Mouse (Mus musculus) NIH3T3 (cell line): Measurements from ENCODE around the gene Il16.
"Not testable (repeated sequence)": the region's sequence is repeated elsewhere in the genome, so short reads cannot be mapped to it uniquely, and the experiment has no call there.

ENCODE experiments used
- DNase-seq: peaks from one replicate; pipeline ENCODE4 v3.0.0-alpha.2; 2012; ENCODE audit warnings: low read depth

Gene Il16

GRCm38 (mm10) chr7:83735108-83735781, 10.3 kb downstream of the Il16 start:
- DNase-seq, result no peak

DNA sequence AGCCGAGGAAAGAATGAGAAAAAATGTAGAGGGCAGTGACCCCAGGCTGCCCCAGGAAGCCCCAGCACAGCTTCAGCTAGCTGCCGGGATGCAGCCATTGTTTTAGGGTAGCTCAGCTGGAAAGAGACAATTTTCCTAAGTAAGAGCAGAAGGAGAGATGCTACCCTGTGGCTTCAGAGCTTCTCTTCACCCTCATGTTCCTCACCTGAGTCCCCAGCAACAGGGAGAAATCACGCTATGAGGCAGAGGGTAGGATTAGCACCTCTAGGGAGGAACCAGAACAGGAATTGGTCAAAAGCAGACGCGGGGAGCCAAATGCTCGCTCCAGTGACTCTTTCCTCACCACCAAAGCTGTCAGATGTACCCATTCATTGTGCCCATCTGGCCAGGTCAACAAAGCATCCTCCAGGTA, 10.8 kb downstream of the Il16 start:
- DNase-seq, result no peak

- DNase-seq, result no peak
Observed at GRCm38 (mm10) chr7:83734246-83734645, 11.3 kb downstream of the Il16 start.

- DNase-seq, result no peak
Observed at GRCm38 (mm10) chr7:83732781-83733180, 12.7 kb downstream of the Il16 start.

- no peak for DNase-seq
Observed at GRCm38 (mm10) chr7:83731961-83732666, 13.4 kb downstream of the Il16 start.

- DNase-seq, result peak; percentile 53
Observed at GRCm38 (mm10) chr7:83731297-83731696, 14.2 kb downstream of the Il16 start.

DNA sequence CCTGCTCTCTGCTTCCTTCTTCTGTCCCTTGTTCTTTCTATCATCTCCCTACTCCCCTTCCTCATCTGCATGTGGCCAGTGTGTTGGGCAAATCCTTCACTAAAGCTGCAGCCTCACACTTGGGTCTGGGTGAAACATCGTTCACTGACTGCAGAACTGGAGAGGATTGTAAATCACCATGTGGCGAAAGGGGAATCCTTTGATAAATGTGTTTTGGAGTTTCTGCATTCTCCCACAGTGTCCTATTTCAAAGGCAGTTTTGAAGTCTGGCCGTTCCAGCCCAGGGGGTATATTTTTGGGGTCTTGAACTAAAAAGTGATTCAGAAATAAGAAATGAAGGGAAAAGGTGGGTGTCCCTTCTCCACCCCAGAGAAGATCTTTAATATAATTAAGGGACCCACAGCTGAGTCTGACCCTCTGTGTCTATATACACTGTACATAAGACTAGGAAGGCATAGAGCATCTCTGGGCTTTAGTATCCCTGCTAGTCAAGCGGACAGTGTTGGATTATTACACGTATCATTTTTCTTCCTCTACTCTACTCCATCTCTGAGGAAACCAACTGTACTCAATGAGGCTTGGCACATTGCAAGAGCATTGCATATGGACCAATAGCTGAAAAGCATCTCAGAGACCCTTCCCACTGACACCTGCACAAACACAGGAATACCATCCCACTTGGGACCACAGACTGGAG, 18.4 kb downstream of the Il16 start:
- peak; percentile 73 for DNase-seq

DNA sequence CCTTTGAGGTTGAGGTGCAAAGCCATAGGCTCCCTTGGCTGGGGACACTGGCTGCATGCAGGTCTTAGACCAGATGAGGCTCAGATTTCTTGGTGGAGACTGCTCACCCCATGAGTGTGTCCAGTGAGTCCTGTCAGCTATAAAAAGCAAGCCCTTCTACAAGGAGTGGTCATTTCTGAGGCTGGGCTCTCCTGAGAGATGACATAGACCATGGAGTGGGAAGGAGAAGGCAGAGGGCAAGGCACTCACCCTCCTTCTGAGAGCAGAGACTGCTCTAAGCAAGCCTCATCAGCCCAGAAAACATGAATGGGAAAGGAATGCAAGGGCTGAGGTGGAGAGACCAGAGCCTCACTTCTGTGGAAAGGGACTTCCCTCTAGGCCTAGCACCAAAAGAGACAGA, 19.7 kb downstream of the Il16 start:
- DNase-seq, result peak; percentile 65

DNA sequence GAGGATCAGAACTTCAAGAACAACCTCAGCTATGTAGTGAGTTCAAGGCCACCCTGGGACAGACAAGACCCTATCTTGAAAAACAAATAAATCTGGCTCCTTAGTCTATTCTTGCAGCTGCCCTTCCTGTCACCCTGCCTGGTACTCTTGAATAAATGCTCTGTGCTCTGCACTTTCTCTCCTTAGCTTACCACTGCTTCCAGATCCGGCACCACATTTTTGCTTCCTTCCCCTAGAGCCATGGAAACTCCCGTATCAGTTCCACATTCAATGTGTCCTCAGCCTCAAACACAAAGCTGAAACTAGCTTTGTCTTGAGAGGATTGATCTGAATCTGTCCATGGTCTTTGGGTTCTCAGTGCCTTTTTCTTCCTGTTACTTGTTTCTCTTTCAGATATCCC, 21.0 kb downstream of the Il16 start:
- DNase-seq, result no peak

GRCm38 (mm10) chr7:83723954-83724353, 21.6 kb downstream of the Il16 start:
- no peak for DNase-seq

DNA sequence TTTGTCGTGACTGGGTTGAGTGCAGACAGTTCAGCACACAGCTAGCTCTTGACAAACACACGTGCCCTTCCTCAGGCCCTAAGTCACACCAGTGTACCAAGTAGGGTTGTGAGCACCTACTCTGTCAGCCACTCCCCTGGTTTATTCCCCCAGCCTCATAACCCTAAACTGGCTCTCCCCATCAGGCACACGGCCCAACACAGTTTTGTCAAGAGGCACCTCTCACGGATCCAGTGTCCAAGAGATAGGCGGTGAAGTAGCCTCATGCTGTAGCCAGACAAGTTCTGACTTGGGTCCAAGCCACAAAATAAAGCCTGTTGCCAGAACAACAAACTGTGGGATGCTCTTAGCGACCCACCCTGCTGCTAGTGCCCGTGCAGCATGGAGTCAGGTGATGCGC, 22.3 kb downstream of the Il16 start:
- no peak for DNase-seq

- no peak for DNase-seq
Observed at GRCm38 (mm10) chr7:83722485-83722884, 23.0 kb downstream of the Il16 start.

DNA sequence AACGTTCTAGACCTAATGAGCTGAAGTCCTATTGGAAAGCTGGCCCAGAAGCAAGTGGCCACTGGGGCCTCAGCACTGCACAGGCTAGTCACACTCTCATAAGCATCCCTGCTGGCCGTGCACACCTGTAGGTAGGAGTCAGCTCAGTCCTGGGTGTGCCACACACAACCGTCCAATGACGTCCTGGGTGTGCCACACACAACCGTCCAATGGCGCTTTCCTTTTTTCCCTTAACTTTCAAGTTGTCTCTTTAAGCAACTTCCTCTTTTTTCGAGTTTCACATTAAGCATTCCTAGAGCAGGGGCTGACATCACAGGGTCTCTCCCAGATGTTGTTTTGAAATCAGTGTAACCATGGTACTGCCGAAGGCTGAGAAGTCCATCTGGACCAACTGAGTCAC, 25.3 kb downstream of the Il16 start:
- no peak for DNase-seq

DNA sequence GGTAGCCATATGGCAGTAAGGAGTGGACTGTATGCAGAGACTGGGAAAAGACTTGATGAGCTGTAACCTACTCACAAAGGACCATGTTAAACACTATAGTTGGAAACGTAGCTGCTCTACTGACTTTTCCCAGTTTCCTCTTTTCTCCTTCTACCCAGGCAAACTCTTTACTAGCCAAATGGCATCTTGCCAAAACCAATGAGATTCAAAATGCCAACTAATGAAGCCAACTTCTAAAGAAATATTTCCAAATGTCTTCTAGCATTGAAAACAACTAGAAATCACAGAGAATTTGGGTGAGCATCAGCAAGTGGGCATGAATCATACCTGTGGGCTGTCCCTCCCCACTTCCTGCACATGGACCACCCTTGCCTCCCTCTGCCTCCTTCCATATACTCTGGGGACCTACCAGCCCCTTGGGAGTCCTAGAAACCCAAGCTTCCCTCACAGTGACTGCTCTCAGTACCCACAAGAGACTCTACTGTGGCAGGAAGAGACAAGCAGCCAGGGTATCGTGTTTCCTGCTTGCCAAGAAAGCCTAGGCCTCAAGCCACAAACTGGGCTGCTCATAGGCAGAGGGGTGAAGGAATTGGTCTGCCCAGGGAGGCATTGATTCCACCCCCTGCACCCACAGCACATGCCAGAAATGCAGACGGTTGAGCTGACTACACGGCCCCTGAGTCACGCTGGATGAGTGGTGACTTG, 28.4 kb downstream of the Il16 start:
- DNase-seq, result peak; percentile 85

DNA sequence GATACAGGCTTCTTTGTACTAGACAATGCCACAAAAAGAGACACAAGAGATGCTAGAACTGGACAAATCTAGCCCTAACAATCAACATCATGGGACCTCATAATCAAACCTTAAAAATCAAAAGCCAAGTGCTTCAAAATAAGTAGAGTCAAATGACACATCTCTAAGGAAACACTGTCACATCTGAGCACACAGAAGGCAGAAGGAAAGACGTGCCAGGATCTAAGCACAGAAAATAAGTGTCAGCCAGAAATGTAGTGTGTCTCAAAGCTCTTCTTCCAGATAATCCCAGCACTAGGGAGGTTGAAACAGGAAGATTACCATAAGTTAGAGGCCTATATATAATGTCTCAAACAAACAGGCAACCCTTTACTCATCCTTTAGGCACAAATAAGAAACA, 31.9 kb downstream of the Il16 start:
- DNase-seq, result no peak

DNA sequence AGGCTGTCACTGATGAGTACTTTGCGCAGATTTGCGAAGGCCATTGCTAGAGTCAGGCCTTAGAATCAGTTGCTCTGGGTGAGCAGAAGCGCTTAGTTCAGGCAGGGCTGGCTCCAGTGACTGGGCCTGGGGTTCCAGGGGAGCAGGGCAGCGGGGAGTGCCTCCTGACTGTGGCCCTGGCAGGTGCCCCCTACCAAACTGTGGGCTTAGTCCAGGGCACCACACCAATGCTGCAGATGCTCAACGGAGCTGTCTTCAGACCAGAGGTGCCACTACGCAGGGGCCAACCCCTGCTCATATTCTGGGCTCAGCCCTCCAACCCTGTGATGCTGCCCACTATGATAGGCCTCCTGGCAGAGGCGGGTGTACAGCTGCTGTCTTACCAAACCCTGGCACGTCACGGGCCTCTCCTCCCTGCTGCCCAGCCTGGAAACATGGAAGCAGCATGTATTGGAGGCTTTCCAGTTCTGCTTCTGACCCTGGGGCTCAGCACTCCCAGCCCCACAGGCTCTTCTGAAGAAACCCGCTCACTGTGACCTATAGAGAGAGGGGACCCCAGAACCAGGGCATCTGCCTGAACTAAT, 33.8 kb downstream of the Il16 start:
- not testable (repeated sequence) for DNase-seq

DNA sequence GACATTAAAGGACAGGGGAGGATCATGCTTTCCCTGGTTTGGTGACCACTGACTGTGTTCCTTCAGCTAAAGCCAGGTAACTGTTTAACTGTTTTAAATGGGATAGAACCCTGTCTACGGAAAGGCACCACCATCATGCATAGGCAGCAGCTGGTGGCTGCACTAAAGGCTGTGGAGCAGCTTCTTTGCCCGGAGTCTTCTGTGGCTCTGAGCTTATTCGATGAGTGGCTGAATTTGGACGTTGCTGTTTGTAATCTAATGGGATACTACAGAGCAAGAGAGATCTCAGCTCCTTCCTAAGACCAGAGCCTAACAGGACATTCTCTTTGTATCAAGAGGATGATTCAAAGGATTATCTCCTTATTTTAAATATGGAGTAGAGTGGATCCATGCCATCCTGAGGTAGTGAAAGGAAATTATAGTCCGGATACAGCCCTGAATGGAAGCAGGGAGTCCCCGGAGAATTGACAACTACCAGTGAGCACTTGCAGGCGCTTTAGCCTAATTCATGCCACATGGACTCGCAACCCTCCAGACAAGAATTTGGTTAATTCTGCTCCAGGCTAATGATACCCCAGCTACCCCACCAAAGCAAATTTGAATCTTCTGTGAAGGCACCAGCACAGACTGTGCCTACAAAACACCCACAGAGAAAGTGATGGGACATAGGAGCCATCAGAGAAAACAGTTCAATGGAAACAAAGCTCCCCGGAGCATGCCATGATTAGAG, 42.3 kb downstream of the Il16 start:
- DNase-seq, result no peak

- no peak for DNase-seq
Observed at GRCm38 (mm10) chr7:83699066-83699745, 46.3 kb downstream of the Il16 start.

DNA sequence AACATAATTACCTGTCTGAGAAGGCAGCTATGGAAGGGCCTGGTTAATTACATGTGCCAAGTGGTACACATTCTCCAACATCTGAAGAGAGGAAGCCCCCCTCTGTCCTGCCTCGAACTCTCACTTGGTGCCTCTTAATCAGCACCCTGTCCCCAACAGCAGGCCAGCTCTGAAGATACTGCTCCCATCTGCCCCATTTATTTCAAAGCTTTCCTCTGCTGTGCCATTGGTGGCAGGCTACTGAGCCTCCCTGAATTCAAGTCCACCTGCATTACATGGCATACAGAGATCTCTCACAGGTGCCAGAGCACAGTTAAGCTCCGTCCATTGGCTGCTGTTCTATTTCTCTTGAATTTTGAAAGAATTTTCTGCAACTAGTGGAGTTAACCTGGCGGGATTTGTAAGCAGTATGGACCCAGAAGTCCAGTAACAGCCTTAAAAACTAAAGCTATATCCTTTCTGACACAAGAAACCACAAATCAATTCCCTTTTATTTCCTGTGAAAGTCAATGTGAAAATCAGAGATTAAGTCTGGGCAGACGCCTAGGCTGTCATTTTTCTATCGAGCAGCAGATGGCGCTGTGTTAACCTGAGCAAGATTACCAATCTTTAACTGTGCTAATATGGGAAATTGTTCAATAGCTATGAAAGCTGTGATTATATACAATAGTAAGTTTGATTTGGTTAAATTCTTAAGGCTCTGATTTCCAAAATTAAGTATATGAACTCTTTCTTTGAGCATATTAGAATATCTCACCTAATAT, 49.9 kb downstream of the Il16 start:
- DNase-seq, result peak; percentile 74

DNA sequence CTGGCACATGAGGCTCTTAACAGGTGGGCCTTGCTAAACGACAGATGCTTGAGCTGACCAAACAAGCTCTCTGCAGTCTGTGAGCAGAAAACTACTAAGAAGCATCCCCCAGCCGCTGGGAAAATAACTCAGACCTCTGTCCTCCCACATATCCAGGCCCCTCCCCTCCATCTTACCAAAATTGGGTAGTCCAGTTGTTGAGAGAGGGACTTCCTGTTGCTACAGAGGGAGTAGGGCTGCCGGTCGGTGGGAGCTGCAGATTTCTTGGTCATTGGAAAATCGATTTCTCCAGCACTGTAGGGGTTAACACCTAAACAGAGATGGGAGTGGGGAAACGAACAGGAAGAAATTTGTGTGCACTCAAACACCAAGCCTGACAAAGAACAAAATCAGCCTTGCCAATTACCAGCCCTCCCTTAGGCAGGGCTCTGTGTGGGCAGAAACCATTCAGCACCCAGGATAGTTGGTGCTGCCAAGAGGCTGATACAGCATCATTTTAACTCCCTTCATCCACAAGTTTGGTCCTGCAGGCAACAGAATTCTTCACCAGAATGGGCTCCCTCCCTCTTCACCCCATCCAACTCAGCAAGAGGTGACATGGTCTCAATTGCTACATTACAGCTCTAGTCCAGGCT, 62.8 kb downstream of the Il16 start:
- DNase-seq, result no peak
